Mouse (Mus musculus) embryonic fibroblast, embryonic 13.5 days (primary cell): ENCODE data around the gene Nlrp3.

Experiments used
- CTCF ChIP-seq: IDR thresholded peaks from 2 replicates; pipeline ENCODE4 v1.5.1; 2011; ENCODE audit warnings: mild to moderate bottlenecking, control low read depth, low read length, moderate library complexity, borderline replicate concordance; ENCODE audit not compliant: insufficient read depth
- POLR2A ChIP-seq: IDR thresholded peaks from 2 replicates; pipeline ENCODE4 v1.6.1; 2011; ENCODE audit warnings: low read depth, mild to moderate bottlenecking, control low read depth, low read length, moderate library complexity

DNA sequence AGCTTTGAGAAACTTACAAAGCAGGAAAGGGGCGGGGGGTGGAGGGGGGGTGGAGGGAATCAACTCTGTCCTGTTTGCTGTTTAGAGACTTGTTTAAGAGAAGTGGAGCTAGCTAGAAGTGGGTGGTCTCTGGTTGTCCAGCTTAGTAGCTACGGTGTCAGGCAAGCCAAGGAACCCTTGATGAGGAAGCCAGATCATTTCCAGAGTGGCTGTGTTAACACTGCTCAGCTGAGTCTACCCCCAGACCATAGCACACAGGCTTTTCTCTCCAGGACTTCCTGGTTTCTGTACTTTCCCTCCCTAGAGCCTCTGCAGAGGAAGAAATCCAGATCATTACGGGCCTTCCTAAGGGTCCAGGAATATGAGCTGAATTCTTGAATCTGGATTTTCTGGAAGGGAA is 26.6 kb upstream of the Nlrp3 start:
- no peak for TF ChIP-seq POLR2A
- TF ChIP-seq CTCF, result no peak
